Mouse (Mus musculus) E14TG2a.4 (cell line): ENCODE measurements around the gene Dleu7.

Source experiments
- CTCF ChIP-seq: conservative IDR thresholded peaks from 2 replicates; pipeline ENCODE4 v1.5.1; 2014; ENCODE audit warnings: low read length
- NANOG ChIP-seq: IDR thresholded peaks from 2 replicates; pipeline ENCODE4 v1.6.1; 2014; ENCODE audit warnings: borderline replicate concordance, low read length, mixed read lengths
- POU5F1 ChIP-seq: IDR thresholded peaks from 2 replicates; pipeline ENCODE4 v1.6.1; 2014; ENCODE audit warnings: low read length, borderline replicate concordance

DNA sequence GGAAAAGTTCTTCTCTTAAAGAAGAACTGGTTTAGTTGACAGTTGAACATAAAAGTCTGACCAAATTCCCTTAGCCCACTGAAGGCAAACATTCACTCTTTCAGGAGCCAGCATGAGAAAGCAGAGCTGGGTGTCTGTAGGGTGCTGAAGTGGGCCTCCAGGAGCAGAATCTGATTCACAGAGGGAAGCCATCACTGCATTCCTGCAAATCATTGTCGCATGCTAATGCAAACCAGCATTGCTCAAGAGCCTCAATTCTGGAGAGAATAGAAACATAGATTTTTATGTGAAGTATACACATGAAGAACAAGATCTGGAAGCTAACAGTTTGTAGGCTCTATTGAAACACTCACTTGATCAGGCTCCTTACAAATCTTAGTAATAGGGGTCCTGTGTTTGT is 57.6 kb downstream of the Dleu7 start:
- no peak for TF ChIP-seq CTCF
- no peak for TF ChIP-seq POU5F1
- no peak for TF ChIP-seq NANOG
